Mouse (Mus musculus) kidney, embryonic 16.5 days (tissue): Measurements from ENCODE around the gene Snx1. TPM values are rescaled to one million over a fixed set of nuclear protein-coding genes. Genes with fewer than 3 reads are reported as not detected.

Experiments
- ATAC-seq: fragments of 200-750 bp; cut with Nextera tagmentation; 2 replicates; pipeline ENCODE4 v1.8.0; 2017; ENCODE audit warnings: moderate TSS enrichment; ENCODE audit not compliant: low FRiP score, low TSS enrichment
- H3K27ac ChIP-seq: fragments of 300-500 bp; sonication (generic); 2 replicates; pipeline ENCODE4 v1.5.1; 2014; ENCODE audit warnings: low read length
- H3K27me3 ChIP-seq: fragments of 300-500 bp; sonication (generic); 2 replicates; pipeline ENCODE4 v1.6.1; 2014; ENCODE audit warnings: low read length, control low read depth, mixed read lengths; ENCODE audit not compliant: insufficient read depth
- H3K36me3 ChIP-seq: fragments of 300-500 bp; sonication (generic); 2 replicates; pipeline ENCODE4 v1.6.1; 2014; ENCODE audit warnings: low read length, control low read depth, mixed read lengths; ENCODE audit not compliant: insufficient read depth
- H3K4me1 ChIP-seq: fragments of 300-500 bp; sonication (generic); 2 replicates; pipeline ENCODE4 v1.6.1; 2014; ENCODE audit warnings: low read length, control low read depth, mixed read lengths; ENCODE audit not compliant: insufficient read depth
- H3K4me2 ChIP-seq: fragments of 300-500 bp; sonication (generic); replicated peaks from 2 replicates; pipeline ENCODE4 v1.6.1; 2014; ENCODE audit warnings: low read depth, low read length
- H3K4me3 ChIP-seq: fragments of 300-500 bp; sonication (generic); 2 replicates; pipeline ENCODE4 v1.5.1; 2014; ENCODE audit warnings: mild to moderate bottlenecking, low read length
- H3K9ac ChIP-seq: fragments of 300-500 bp; sonication (generic); replicated peaks from 2 replicates; pipeline ENCODE4 v1.6.1; 2014; ENCODE audit warnings: low read length
- H3K9me3 ChIP-seq: fragments of 300-500 bp; sonication (generic); 2 replicates; pipeline ENCODE4 v1.6.1; 2016; ENCODE audit warnings: low read length, control low read depth
- WGBS: fragments of 180-500 bp; shearing (Covaris S2); extraction: QIAGEN DNeasy Blood & Tissue Kit; methylation state at CpG from one replicate; pipeline ENCODE4 v1.1.7; 2014; 5-methylcytosine and 5-hydroxymethylcytosine counted together
- polyA plus RNA-seq: library from polyadenylated mRNA; unstranded; fragments of >200 nt; fragmentation: Nextera tagmentation; extraction: Ambion mirVana; gene quantifications from 2 replicates; pipeline ENCODE4 v1.2.1, GENCODE M21; 2015

Gene Snx1
- polyA plus RNA-seq, 1 experiment from 2014 or later, result 150 TPM

DNA sequence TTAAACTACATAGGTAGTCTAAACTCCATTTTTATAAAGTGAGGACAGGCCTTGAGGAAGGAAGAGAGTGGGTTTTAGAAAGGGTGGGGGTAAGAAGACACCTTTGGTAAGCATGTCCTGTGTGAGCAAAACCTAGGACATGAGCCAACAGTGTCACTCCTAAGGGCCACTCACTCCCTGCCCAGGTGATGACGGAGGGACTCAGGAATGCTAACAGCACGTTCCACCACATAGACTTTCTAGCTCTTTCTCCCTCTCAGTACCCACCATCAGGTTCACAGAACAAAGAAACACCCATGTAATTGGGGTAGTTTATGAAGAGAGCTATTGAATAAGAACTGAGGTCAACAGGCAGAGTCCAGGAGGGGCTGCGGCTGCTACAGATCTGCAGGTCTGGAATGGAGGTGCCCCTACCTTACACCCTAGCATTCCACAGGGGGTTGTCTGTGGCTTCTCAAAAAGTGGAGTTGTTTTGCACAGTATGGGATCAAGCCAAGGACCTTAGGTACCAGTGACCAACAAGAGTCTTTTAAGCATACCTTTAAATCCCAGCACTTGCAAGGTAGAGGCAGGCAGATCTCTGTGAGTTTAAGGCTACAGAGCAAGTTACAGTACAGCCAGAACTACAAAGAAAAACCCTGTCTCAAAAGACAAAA is 45.5 kb downstream of the Snx1 start:
- Histone ChIP-seq H3K4me3 (no peak overlapping the region), H3K4me1 (peaks cover 4% of the 10 kb centered on the region; the same call in 1 of the 2 replicates), H3K27ac (no peak overlapping the region), H3K27me3 (no peaks in the 10 kb centered on the region), H3K4me2 (no peak overlapping the region), H3K9ac (no peak overlapping the region), H3K9me3 (no peaks in the 10 kb centered on the region), H3K36me3 (no peaks in the 10 kb centered on the region)
- WGBS, result 76% methylated on average over 3 of the region's 3 CpGs
- ATAC-seq, result no peak

GRCm38 (mm10) chr9:66078493-66078892 is 47.9 kb downstream of the Snx1 start:
- Histone ChIP-seq H3K4me1 (peaks cover 4% of the 10 kb centered on the region; the same call in 1 of the 2 replicates), H3K4me3 (no peak overlapping the region), H3K27me3 (no peaks in the 10 kb centered on the region), H3K36me3 (no peaks in the 10 kb centered on the region), H3K4me2 (peak overlapping the region; percentile 35), H3K9ac (0 out of 2 replicates have a peak overlapping the region, but pooled peaks have one; percentile 3), H3K27ac (no peak overlapping the region), H3K9me3 (no peaks in the 10 kb centered on the region)
- WGBS, result 5% methylated on average over 14 of the region's 14 CpGs
- no peak for ATAC-seq

- Histone ChIP-seq H3K4me1 (peaks cover 4% of the 10 kb centered on the region; the same call in 1 of the 2 replicates), H3K27me3 (no peaks in the 10 kb centered on the region), H3K36me3 (no peaks in the 10 kb centered on the region), H3K9me3 (no peaks in the 10 kb centered on the region), H3K9ac (no peak overlapping the region), H3K4me3 (no peak overlapping the region), H3K4me2 (0 out of 2 replicates have a peak overlapping the region, but pooled peaks have one; percentile 35), H3K27ac (no peak overlapping the region)
- 58% methylated on average over 3 of the region's 3 CpGs for WGBS
- no peak for ATAC-seq
Observed at GRCm38 (mm10) chr9:66078072-66078471, 48.3 kb downstream of the Snx1 start.

DNA sequence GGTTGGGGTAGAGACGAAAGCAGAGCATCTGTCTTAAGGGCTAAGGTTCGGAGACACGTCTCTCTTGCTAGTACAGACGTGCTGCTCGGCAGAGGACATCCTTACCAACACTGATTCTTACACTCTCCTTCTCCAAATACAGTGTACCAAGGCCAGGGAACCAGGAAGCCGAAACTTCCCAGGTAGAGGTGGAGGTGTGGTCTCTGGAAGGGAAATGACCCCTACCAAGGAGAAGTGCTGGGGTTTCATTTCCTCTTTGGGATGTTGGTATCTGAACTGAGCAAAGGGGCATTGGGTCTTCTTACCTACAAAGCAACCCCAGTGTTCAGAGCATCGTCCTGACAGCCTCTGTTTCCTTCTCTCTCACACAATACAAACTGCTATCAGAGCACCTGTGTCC is 53.6 kb downstream of the Snx1 start:
- H3K4me3 ChIP-seq, result no peak overlapping the region
- 82% methylated on average over 7 of the region's 7 CpGs for whole genome bisulfite sequencing
- no peak for ATAC-seq
- peaks cover 5% of the 10 kb centered on the region; the same call in 1 of the 2 replicates for H3K4me1 ChIP-seq
- no peaks in the 10 kb centered on the region for H3K36me3 ChIP-seq
- H3K9me3 ChIP-seq, result no peaks in the 10 kb centered on the region
- H3K4me2 ChIP-seq, result no peak overlapping the region
- no peak overlapping the region for H3K9ac ChIP-seq
- H3K27me3 ChIP-seq, result peaks cover 14% of the 10 kb centered on the region; the same call in 1 of the 2 replicates
- H3K27ac ChIP-seq, result no peak overlapping the region

- no peak for ATAC-seq
- peaks cover 16% of the 10 kb centered on the region; the same call in 1 of the 2 replicates for H3K27me3 ChIP-seq
- H3K4me3 ChIP-seq, result no peak overlapping the region
- peaks cover 5% of the 10 kb centered on the region; the same call in 1 of the 2 replicates for H3K4me1 ChIP-seq
- H3K9ac ChIP-seq, result no peak overlapping the region
- no peak overlapping the region for H3K27ac ChIP-seq
- peaks cover 21% of the 10 kb centered on the region for H3K36me3 ChIP-seq
- no peaks in the 10 kb centered on the region for H3K9me3 ChIP-seq
- 87% methylated on average over 5 of the region's 5 CpGs for WGBS
- no peak overlapping the region for H3K4me2 ChIP-seq
Observed at GRCm38 (mm10) chr9:66070151-66070550, 56.2 kb downstream of the Snx1 start.

DNA sequence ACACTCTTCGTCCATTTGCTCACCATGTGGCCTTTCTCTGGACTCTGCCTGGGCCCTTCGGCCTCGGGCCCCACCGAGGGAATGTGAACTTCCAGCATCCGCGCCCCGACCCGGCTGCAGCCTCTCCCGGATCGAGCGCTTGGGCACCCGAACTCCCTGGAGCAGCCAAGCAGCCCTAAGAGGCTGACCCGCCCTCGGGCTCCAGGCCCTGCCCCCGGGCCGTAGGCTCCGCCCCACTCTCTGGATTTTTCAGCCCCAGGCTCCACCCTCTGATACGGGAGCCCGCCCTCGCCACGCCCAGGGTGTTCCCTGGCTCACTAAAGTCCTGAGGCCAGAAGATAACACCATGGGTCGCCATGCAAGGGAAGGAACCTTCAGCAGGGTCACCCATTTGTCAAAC is 56.8 kb downstream of the Snx1 start, which contains the start of gene Snx22:
Gene Snx22, minus strand, starts transcription at position 137 of the 400 bp plus-strand sequence.
- 0% methylated on average over 22 of the region's 22 CpGs for WGBS
- ATAC-seq, result peak; percentile 92
- peaks cover 16% of the 10 kb centered on the region; the same call in 1 of the 2 replicates for H3K27me3 ChIP-seq

GRCm38 (mm10) chr9:66068971-66069391 is 57.4 kb downstream of the Snx1 start:
- WGBS, result under 1% methylated on average over 30 of the region's 30 CpGs
- H3K9me3 ChIP-seq, result no peaks in the 10 kb centered on the region
- H3K4me1 ChIP-seq, result peaks cover 5% of the 10 kb centered on the region; the same call in 1 of the 2 replicates
- peak; percentile 20; the same call in 1 of the 2 replicates for ATAC-seq
- peak overlapping the region; percentile 56 for H3K9ac ChIP-seq
- peaks cover 29% of the 10 kb centered on the region for H3K36me3 ChIP-seq
- peaks cover 16% of the 10 kb centered on the region; the same call in 1 of the 2 replicates for H3K27me3 ChIP-seq
- H3K4me2 ChIP-seq, result peak overlapping the region; percentile 83
- H3K27ac ChIP-seq, result no peak overlapping the region
- H3K4me3 ChIP-seq, result peak overlapping the region; percentile 58

More for the DNA sequence above, 56.8 kb downstream of the Snx1 start, which contains the start of gene Snx22:
- peak within 1 kb of the TSS; percentile 56 for H3K9ac ChIP-seq
- no peak within 1 kb of the TSS for H3K27ac ChIP-seq
- H3K36me3 ChIP-seq, result peaks cover 23% of the 10 kb centered on the region
- peak within 1 kb of the TSS; percentile 58 for H3K4me3 ChIP-seq
- peak within 1 kb of the TSS; percentile 83 for H3K4me2 ChIP-seq
- no peaks in the 10 kb centered on the region for H3K9me3 ChIP-seq
- peaks cover 5% of the 10 kb centered on the region; the same call in 1 of the 2 replicates for H3K4me1 ChIP-seq

DNA sequence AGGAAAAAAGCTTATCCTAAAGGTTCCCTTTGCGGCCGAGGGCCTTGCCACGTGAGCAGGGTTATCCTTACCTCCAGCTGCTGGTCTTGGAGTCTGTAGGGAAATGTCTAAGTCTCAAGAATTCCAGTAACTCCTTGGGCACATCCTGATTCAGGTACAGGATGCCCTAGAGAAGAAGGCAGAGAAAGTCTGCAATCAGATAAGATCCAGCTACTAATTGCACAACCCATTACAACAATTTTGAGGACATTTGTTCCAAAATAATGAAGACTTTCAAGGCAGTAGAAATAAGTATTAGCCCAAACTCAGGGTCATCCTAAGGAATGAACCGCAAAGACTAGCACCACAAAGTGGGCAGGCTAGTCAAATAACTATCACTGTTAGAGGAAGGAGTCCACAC is 58.3 kb downstream of the Snx1 start:
- 70% methylated on average over 4 of the region's 4 CpGs for WGBS
- peaks cover 38% of the 10 kb centered on the region for H3K36me3 ChIP-seq
- no peak overlapping the region for H3K9ac ChIP-seq
- H3K27ac ChIP-seq, result no peak overlapping the region
- H3K9me3 ChIP-seq, result no peaks in the 10 kb centered on the region
- no peak for ATAC-seq
- peaks cover 16% of the 10 kb centered on the region; the same call in 1 of the 2 replicates for H3K27me3 ChIP-seq
- H3K4me2 ChIP-seq, result no peak overlapping the region
- peaks cover 5% of the 10 kb centered on the region; the same call in 1 of the 2 replicates for H3K4me1 ChIP-seq
- no peak overlapping the region for H3K4me3 ChIP-seq

DNA sequence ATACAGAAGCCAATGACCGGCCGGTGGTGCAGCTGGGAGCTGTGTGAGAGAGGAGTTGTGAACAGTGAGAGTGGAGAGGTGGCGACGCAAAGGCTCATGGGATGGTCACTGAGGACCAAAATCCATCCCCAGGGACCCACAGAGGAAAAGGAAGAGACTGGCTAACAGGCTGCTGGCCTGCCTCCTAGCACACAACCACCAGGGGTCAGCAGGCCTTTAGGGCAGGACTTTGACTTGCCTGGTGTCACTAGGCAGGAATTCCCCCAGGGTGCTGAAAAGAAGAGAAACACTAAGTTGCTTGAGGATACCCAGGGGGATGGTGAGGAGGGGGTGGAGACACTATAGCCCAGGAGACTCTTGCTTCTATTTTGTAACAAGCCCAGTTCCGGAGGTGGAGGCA is 58.8 kb downstream of the Snx1 start:
- Histone ChIP-seq H3K4me1 (peaks cover 5% of the 10 kb centered on the region; the same call in 1 of the 2 replicates), H3K27me3 (peaks cover 16% of the 10 kb centered on the region; the same call in 1 of the 2 replicates), H3K4me3 (no peak overlapping the region), H3K4me2 (no peak overlapping the region), H3K9me3 (no peaks in the 10 kb centered on the region), H3K9ac (no peak overlapping the region), H3K36me3 (peaks cover 44% of the 10 kb centered on the region), H3K27ac (no peak overlapping the region)
- ATAC-seq, result no peak
- 38% methylated on average over 5 of the region's 5 CpGs for WGBS

- 85% methylated on average over 3 of the region's 3 CpGs for WGBS
- Histone ChIP-seq H3K4me1 (peaks cover 5% of the 10 kb centered on the region), H3K4me2 (no peak overlapping the region), H3K36me3 (peaks cover 46% of the 10 kb centered on the region), H3K9ac (no peak overlapping the region), H3K9me3 (no peaks in the 10 kb centered on the region), H3K27me3 (peaks cover 16% of the 10 kb centered on the region; the same call in 1 of the 2 replicates), H3K27ac (no peak overlapping the region), H3K4me3 (no peak overlapping the region)
- ATAC-seq, result no peak
Observed at GRCm38 (mm10) chr9:66066791-66067190, 59.6 kb downstream of the Snx1 start.
